Mouse (Mus musculus) T-cell, adult 2 months (primary cell): Measurements from ENCODE around the gene Cit.

Experiments used
- DNase-seq: peaks from one replicate; pipeline ENCODE4 v3.0.0; 2022; ENCODE audit warnings: low spot score

The Cit gene

DNA sequence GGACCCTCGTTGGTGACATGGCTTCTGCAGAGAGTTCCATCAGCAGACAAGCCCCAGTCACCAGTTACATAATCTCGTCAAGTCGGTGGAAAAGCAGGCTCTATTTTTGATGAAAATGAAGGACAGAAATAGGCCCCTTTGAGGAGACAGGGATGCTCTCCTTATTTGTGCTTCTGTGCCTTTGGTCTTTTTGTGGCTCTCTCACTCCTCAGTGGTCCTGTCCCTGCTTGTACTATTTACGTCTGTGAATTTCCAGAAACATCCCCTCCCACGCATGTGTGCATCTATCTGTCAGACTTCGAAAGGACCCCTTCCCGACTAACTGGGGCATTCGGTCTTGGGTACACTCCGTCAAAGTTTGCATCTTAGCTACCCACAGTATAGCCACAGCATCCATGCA, 116.7 kb downstream of the Cit start:
- DNase-seq, result no peak

DNA sequence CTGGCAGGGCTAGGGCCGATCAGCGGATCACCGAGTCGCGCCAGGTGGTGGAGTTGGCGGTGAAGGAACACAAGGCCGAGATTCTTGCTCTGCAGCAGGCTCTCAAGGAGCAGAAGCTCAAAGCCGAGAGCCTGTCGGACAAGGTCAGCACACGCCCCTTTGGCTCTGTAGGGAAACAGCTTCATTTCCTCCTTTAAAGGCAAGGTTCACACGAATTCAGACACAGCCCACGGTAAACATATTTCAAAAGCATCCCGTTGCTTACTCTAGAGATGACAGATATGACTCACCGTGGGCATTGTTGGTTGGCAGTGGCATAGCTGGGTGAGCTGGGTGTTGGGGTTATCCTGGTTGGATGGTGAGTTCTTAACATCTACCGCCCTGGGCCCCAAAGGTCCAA, 126.2 kb downstream of the Cit start:
- DNase-seq, result no peak

DNA sequence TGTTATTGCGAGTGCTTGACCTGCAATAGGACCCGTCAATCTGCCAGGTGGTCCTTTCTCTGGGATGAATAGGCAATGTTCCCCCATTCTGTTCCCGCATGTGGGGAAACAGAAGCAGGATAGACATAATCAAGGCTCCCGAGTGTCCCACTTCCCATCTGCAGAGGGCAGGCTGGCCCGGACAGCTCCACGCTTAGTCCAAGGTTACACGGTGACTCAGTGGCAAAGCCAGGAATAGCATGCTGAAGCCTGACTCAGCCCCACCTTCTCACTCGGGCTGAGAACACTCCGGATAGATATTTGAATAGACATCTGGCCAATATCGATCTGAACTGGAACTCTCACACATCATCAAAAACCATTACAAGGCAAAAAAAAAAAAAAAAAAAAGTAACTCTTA, 130.6 kb downstream of the Cit start:
- DNase-seq, result no peak

DNA sequence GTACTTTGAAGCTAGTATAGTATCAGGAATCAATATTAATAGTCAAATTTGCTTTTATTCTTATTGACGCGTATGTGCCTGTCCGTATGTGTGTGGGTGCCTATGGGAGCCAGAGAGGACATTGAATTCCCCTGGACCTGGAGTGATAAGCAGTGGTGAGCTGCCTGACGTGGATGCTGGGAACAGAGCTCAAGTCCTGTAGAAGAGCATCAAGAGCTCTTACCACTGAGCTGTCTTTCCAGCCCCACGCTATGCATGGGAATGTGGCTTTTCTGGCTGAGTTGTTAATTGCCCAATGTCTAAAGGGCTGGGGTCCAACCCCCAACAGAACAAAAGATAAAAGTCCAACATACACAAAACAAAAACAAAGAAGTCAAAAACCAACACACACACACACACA, 131.4 kb downstream of the Cit start:
- no peak for DNase-seq

DNA sequence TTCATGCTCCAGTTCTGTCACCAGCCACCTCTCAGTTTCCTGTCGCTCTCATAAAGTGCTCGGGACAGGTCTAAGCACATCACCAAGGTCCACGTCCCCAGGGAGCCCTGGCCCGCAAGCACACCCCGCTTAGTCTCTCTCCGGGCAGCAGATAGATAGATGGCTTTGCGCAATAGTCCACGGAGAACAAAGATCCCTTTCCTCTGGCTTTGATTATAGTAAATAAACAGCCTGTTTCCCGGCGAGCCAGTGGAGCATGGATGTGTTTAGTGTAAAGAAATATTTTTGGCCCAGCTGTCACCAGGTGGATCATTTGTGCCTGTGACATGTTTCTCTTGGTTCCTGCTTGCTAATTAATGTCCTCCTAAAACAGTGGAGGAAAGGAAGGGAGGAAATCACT, 132.2 kb downstream of the Cit start:
- DNase-seq, result no peak

DNA sequence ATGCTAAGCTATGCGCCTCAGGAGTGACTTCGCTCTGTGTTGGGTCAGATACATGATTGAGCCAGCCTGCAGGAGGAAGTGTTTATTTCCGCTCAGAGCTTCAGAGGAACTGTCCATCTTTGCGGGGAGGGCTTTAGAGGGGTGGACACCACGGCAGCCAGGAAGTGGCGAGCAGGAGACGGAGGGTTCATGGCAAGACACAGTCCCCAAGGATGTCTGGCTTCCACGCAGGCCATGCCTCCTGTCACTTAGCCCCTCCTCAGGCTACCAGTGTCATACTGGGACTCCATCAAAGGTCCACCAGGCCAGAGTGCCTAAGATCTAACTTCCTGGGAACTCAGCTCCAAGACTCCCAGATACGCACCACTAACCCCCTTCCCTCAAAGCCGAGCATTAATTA, 132.7 kb downstream of the Cit start:
- no peak for DNase-seq

DNA sequence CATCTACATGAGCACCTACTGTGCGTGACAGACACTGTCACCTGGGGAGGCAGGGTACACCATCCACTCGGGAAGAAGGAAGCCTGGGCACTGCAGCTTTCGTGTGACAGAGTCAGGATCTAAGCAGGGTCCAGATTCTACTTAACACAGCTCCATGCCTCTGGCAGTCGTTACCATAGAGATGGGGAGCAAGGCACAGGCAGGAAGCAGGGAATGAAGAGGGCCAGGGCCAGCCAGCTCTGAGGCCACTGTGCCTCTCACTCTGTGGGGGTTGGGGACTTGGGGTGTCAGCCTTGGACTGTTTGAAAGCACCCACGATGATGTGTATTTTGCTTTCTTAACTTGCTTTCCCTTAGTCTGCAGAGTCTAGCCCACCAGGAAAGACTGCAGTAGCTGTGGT, 133.2 kb downstream of the Cit start:
- no peak for DNase-seq

DNA sequence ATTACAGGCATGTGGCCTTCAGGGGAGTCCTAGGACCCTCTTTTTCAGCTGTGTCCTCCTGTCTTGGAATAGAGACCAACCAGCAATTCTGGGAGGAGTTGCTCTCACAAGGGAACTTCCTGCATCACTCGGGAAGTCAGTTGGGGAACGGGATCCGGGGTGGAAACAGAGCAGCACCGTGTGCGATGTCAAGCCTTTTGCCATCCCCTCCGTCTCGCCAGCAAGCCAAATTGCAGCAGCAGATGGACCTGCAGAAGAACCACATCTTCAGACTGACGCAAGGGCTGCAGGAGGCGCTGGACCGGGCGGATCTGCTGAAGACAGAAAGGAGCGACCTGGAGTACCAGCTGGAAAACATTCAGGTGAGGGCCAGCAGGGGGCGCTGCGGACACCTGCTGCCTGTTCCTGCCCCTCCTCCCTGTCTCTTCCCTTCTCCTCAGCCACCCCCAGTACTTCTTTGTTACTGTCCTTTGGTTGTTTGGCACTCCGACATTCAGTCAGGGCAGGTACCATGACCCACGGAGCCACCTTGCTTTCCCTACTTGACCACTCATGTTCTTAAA, 134.1 kb downstream of the Cit start:
- peak; percentile 21 for DNase-seq

DNA sequence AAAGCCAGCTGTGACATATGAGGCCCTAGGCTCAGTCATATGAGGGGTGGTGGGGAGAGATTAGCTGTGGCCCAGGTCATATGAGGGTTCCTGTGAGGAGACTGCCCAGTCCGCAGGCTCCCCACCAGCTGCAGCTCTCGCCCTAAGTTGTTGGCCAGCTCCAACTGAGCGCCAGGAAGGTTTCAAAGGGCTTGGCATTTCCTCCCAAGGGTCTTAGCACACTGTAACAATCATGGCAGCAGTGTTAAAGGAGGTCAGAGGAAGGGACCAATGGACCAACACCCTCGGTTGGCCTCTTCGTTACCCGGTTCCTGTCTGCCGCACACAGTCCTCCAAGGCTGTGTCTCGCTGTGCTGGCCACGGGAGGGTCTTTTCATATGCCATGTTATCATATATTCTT, 135.5 kb downstream of the Cit start:
- no peak for DNase-seq

DNA sequence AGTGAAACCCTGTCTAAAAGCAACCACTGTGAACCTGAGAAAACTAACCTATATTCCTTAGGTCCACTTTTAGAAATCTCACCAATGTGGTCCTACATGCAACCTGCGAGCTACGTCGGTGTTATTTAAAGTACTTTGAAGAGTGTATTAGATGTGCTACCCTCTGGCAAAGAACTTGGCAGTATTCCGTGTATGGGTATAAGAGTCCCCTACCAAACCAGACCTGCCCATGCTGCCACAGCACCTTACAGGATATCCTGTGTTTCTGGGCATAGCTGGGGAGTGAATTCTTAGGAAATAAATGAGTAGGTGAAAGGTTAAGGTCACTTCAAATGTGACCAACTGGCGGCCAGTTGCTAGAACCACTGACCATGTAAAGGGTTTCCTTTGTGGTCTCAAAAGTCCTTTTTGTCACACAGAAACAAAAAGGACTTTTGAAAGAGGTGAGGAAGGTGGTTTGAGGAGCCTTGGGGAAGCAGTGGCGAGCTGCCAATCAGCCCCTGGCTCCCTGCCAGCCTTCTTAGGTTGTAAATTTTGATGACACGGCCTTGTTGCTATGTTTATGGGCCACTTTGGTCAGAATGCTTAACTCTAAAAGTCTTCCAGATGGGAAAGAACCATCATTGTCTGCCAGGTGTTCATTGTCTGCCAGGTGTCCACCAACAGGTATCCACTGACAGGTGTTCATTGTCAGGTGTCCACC, 137.7 kb downstream of the Cit start:
- no peak for DNase-seq

DNA sequence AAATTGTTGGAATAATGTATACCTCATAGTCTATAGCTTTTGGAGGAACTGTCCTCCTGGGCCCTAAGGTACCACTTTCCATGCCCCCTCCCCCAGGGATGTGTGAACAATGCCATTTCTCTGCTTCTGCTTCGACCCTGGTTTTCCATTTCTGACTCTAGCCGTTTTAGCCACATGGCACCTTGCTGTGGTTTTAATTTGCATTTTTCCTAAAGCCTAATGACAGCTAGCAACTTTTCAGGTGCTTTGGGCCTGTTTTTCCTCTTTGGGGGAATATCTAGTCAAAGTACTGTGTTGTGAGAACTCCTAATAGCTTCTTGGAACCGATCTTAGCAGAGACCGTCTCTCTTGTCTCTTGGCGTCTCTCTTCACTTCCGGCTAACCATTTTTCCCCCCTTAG, 139.3 kb downstream of the Cit start:
- DNase-seq, result no peak

DNA sequence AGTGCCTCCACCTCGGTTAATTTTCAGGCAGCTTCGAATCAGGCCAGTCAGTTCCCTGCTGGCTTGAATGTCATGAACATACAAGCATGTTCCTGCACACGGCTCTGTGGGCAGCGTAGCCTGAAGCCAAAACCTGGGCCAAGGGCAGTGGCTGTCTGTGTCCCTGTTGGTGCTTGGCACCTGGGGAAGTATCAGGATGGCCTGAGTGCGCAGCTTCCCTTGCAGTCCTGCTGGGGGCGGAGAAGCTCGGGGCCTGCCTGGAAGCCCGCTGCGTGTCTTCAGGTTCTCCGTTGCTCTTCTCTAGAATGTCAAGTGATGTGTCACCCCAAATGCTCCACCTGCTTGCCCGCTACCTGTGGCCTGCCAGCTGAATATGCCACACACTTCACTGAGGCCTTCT, 140.0 kb downstream of the Cit start:
- no peak for DNase-seq

DNA sequence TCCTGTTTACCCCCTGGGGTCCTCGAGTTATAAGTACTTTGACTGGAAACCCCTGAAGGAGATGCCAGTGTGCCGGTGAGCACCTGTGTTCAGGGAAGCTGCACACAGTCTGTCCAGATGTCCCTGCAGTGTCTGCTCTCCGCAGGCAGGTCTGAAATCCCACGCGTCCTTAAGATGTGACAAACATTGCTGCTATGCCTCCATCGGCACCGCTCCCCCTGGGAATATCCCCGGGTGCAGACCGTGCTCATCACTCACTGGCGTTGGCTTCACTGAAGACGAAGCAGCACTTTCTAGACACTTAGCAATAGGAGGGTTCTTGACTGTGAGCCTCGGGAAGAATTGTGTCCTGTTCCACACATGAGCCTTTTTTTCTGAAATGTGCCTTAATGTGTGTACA, 142.2 kb downstream of the Cit start:
- DNase-seq, result no peak

DNA sequence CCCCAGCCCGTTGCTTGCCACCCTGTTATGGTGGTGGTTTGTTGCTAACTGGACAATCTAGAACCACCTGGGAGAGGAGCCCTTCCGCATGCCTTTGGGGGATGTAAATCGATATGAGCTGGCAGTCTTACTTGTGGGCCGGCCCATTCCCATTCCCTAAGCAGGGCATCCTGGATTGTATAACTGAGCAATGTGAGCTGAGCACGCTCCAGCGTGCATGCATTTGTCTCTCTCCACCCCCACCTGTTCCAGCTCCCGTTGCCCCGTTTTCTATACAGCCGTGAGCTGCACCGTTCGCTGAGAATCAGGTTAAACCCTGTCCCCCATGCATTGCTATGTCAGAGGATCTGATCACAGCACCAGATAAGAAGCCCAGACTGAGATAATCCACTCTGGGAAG, 146.6 kb downstream of the Cit start:
- no peak for DNase-seq

DNA sequence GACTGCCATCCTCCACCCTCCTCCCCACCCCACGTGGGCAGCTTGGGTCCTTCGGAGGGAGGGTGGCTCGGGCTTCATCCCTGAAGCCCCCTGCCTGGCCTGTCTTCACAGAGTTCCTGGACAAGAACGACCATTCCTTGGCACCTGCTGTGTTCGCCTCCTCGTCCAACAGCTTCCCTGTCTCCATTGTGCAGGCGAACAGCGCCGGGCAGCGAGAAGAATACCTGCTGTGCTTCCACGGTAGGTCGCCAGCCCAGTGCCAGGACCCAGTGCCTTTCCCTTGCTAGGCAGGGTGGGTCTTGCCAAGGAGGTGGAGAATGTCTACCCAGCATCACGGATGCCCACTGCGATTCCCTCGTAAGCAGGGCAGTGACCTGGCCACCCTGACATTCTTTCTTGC, 149.0 kb downstream of the Cit start:
- DNase-seq, result no peak

DNA sequence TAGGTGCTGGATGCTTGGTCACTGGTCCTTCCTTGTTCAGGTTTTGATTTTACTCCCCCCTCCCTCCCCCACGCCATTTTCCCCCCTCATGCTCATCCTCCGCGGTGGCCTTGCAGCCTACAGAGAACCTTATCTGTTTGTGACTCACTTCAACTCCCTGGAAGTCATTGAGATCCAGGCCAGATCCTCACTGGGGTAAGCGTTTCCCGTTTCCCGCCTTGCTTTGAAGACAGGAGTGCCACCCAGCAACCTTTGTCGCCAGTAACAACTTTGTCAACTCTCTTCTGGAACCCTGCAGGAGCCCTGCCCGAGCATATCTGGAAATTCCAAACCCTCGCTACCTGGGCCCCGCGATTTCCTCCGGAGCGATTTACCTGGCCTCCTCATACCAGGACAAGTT, 152.3 kb downstream of the Cit start:
- DNase-seq, result no peak

DNA sequence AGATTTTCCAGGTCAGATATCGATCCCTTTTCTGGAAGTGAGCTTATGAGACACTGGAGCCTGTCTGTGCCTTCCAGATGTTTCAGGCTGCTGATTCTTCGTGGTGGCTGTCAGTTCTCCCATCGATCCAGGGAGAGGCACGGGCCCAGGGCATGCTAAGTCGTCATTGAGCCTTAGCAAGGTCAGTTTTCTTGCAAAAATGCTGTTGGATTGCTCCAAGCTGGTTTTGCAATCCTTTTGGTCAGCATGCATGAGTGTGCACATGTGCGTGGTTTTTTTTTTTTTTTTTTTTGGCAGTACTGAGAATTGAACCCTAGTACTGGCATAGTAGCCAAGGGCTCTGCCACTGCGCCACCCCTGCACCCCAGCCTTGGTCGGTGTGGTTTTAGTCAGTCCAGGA, 158.1 kb downstream of the Cit start:
- DNase-seq, result no peak

DNA sequence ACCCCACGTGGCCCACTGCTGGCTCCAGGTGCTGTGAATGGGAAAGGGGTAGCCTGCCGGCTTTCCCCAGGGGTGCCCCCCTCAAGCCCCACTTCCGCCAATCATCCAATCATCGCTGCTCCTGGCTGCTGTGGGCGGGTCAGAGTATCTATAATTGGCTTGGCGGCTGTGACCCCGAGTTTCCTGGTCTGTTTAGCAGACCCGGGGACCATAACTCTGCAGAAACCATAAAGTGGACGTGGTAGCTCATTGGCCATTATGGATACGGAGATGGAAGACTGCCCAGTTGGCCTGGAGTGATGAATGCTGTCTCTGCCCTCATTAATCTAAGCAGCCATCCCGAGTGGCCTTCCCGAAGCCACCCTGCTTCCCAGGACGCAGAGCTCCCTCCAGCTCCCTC, 158.7 kb downstream of the Cit start:
- no peak for DNase-seq

DNA sequence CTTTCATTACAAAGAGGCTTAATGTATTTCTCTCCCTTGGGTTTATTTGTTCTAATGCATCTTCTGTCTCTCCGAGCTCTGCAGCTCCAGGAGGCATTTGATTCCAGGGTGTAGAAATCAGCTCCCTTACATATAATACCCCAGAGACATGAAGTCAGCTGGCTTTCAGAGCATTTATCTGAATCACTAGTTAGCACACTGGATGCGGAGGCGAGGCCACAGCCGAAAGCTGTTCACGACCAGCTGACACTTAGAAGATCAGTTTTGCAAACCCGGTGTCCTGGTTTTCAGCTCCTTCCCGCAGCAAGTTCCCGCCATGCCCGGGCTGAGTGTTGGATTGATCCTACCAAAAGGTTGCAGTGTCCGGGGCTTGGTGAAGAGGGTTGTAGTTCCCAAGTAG, 159.2 kb downstream of the Cit start:
- DNase-seq, result no peak

DNA sequence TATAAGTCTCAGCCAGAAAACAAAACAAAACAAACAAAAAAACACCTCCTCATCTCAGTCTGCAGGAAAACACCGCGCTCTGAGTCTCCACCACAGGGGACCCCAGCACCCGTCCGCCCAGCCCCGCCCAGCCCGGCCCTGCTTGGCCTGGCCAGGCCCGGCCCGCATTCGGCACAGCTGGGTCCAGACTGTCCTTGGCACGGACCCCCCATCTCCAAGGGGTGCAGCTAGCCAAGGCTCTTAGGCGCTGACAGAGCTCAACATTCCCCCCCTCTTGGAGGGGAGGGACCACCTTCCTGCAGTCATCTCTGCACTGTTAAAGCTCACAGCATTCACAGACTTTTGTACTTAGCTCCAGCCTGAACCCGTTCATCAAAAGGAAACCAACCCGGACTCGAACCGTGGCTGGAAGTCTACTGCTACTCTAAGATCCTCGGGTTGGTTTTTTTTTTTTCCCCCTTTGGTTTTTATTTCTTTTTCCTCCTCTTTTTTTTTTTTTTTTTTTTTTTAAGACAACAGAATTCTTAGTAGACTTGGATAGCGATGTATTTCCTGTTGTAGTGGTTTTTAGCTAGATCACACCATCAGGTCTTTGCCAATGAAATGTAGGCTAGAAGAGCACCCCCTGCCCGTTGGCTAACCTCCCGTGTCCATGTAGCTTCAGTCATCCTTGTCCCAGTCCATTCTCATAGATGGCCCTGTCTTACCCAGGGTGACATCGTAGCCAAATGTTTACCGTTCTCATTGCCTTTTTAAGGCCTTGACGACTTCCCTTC, 161.4 kb downstream of the Cit start:
- DNase-seq, result no peak

DNA sequence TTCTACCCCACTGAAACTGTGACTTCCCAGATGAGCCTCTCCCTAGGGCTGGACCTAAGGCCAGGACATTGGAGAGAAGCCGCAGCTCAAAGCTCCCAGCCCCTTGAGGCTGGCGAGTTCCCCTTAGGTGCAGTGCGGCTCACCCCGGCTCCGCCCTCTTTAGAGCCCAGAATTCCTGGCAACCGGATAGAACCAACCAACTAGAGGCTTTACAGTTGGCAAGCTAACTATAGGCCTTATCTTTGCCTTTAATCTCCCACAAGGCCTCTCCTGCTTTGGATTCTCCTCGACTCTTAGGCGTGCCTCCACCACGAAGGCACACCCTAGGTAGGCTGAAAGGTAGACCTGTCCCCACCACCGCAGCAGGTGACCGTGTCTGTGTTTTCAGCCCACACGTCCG, 162.6 kb downstream of the Cit start:
- no peak for DNase-seq

DNA sequence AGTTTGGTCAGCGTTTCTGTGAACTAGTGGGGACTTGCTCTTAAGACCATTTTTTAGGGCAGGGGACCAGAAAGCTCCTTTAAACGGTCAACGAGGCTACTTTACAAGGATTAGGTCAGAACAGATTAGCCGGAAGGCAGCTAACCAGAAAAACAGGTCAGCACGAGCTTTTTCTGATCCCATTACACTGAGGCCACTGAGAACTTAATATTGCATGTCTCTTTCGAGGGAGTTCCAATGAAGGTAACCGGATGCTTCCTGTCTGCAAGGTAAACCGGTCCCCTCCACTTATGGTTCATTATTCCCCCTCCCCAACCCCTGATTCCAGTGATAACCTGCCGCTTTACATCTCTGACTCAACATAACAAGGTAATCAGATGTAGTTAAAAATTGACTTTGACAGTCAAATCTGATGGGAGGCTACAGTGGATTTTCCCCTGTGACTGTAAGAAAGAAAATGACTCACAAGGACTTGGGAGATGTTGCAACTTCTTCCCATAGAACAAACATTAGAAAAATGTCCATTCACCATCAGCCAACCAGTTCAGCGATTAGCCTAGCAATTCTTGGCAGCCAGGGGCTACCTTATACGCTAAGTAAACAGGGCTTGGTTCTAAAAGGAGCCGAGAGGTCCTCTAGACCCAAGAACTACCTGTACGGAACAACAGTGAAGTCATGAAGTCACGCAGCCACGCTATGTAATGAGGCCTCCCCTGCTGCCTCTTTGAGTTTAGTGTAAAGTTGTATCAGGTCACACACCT, 164.2 kb downstream of the Cit start:
- DNase-seq, result no peak
